Mouse (Mus musculus): ENCODE measurements around the gene Dand5. TPM values are rescaled to one million over a fixed set of nuclear protein-coding genes. Genes with fewer than 3 reads are reported as not detected.

Dand5 gene
- polyA plus RNA-seq, 1 experiment from 2014 or later: 7.1 TPM

GRCm38 (mm10) chr8:84776569-84776968 is 46.1 kb downstream of the Dand5 start:
- Histone ChIP-seq H3K4me3 (no peak overlapping the region), H3K27ac (no peak overlapping the region), H3K4me2 (replicated peaks) (no peak overlapping the region), H3K9me3 (replicated peaks) (no peaks in the 10 kb centered on the region), H3K4me1 (peaks cover 49% of the 10 kb centered on the region), H3K9ac (no peak overlapping the region), H3K27me3 (peaks cover 99% of the 10 kb centered on the region), H3K36me3 (no peaks in the 10 kb centered on the region)
- WGBS: 17% methylated on average over 1 of the region's 1 CpGs
- no peak for ATAC-seq (ENCODE audit: low FRiP score)

GRCm38 (mm10) chr8:84775621-84776113 is 47.0 kb downstream of the Dand5 start:
- H3K9me3 ChIP-seq (replicated peaks): no peaks in the 10 kb centered on the region
- H3K4me2 ChIP-seq (replicated peaks): peak overlapping the region; percentile 46; the same call in 1 of the 2 replicates
- peaks cover 99% of the 10 kb centered on the region for H3K27me3 ChIP-seq
- peaks cover 50% of the 10 kb centered on the region for H3K4me1 ChIP-seq
- H3K4me3 ChIP-seq: no peak overlapping the region; the same call in 1 of the 2 replicates
- H3K27ac ChIP-seq: no peak overlapping the region
- no peaks in the 10 kb centered on the region for H3K36me3 ChIP-seq
- ATAC-seq (ENCODE audit: low FRiP score): no peak
- peak overlapping the region; percentile 38; the same call in 1 of the 2 replicates for H3K9ac ChIP-seq
- WGBS: 8% methylated on average over 7 of the region's 7 CpGs

GRCm38 (mm10) chr8:84775105-84775591 is 47.5 kb downstream of the Dand5 start:
- H3K4me3 ChIP-seq: no peak overlapping the region
- H3K4me1 ChIP-seq: peaks cover 51% of the 10 kb centered on the region
- no peak; the same call in 1 of the 2 replicates for ATAC-seq (ENCODE audit: low FRiP score)
- peak overlapping the region; percentile 46 for H3K4me2 ChIP-seq (replicated peaks)
- peak overlapping the region; percentile 38 for H3K9ac ChIP-seq
- H3K27me3 ChIP-seq: peaks cover 99% of the 10 kb centered on the region
- H3K27ac ChIP-seq: no peak overlapping the region; the same call in 1 of the 2 replicates
- H3K36me3 ChIP-seq: no peaks in the 10 kb centered on the region
- no peaks in the 10 kb centered on the region for H3K9me3 ChIP-seq (replicated peaks)
- WGBS: 3% methylated on average over 13 of the region's 13 CpGs

- Histone ChIP-seq H3K27ac (no peak overlapping the region), H3K36me3 (no peaks in the 10 kb centered on the region), H3K4me3 (no peak overlapping the region), H3K9ac (no peak overlapping the region), H3K27me3 (peaks cover 99% of the 10 kb centered on the region), H3K4me1 (peaks cover 44% of the 10 kb centered on the region), H3K9me3 (replicated peaks) (no peaks in the 10 kb centered on the region), H3K4me2 (replicated peaks) (peak overlapping the region; percentile 46)
- WGBS: 2% methylated on average over 10 of the region's 10 CpGs
- 0 out of 2 replicates have a peak, but pooled peaks have one; percentile 36 for ATAC-seq (ENCODE audit: low FRiP score)
These were observed 48.1 kb downstream of the Dand5 start for GRCm38 (mm10) chr8:84774473-84774911.

GRCm38 (mm10) chr8:84773833-84774232 is 48.8 kb downstream of the Dand5 start:
- Histone ChIP-seq H3K4me1 (peaks cover 43% of the 10 kb centered on the region), H3K27ac (no peak overlapping the region), H3K4me2 (replicated peaks) (peak overlapping the region; percentile 46), H3K27me3 (peaks cover 99% of the 10 kb centered on the region), H3K36me3 (no peaks in the 10 kb centered on the region), H3K9ac (peak overlapping the region; percentile 36; the same call in 1 of the 2 replicates), H3K9me3 (replicated peaks) (no peaks in the 10 kb centered on the region), H3K4me3 (peak overlapping the region; percentile 15; the same call in 1 of the 2 replicates)
- 0% methylated on average over 12 of the region's 19 CpGs for WGBS
- ATAC-seq (ENCODE audit: low FRiP score): peak; percentile 66

- no peaks in the 10 kb centered on the region for H3K9me3 ChIP-seq (replicated peaks)
- H3K27ac ChIP-seq: no peak overlapping the region
- 0 out of 2 replicates have a peak overlapping the region, but pooled peaks have one; percentile 15 for H3K4me3 ChIP-seq
- 2% methylated on average over 9 of the region's 9 CpGs for WGBS
- peaks cover 3% of the 10 kb centered on the region; the same call in 1 of the 2 replicates for H3K36me3 ChIP-seq
- peaks cover 43% of the 10 kb centered on the region for H3K4me1 ChIP-seq
- no peak for ATAC-seq (ENCODE audit: low FRiP score)
- no peak overlapping the region for H3K9ac ChIP-seq
- H3K27me3 ChIP-seq: peaks cover 99% of the 10 kb centered on the region
- H3K4me2 ChIP-seq (replicated peaks): peak overlapping the region; percentile 46
These were observed 49.3 kb downstream of the Dand5 start for GRCm38 (mm10) chr8:84773304-84773703.

- H3K36me3 ChIP-seq: peaks cover 6% of the 10 kb centered on the region; the same call in 1 of the 2 replicates
- ATAC-seq (ENCODE audit: low FRiP score): no peak
- peaks cover 43% of the 10 kb centered on the region for H3K4me1 ChIP-seq
- WGBS: 5% methylated on average over 2 of the region's 3 CpGs
- H3K27ac ChIP-seq: no peak overlapping the region
- no peak overlapping the region for H3K9ac ChIP-seq
- no peaks in the 10 kb centered on the region for H3K9me3 ChIP-seq (replicated peaks)
- H3K4me2 ChIP-seq (replicated peaks): no peak overlapping the region
- no peak overlapping the region for H3K4me3 ChIP-seq
- peaks cover 99% of the 10 kb centered on the region for H3K27me3 ChIP-seq
These were observed 50.0 kb downstream of the Dand5 start for GRCm38 (mm10) chr8:84772628-84773027.

GRCm38 (mm10) chr8:84771941-84772378 is 50.7 kb downstream of the Dand5 start:
- Histone ChIP-seq H3K4me3 (no peak overlapping the region), H3K4me1 (peaks cover 43% of the 10 kb centered on the region), H3K27ac (no peak overlapping the region), H3K9me3 (replicated peaks) (no peaks in the 10 kb centered on the region), H3K4me2 (replicated peaks) (peak overlapping the region; percentile 24), H3K9ac (no peak overlapping the region), H3K27me3 (peaks cover 99% of the 10 kb centered on the region), H3K36me3 (peaks cover 9% of the 10 kb centered on the region; the same call in 1 of the 2 replicates)
- no peak for ATAC-seq (ENCODE audit: low FRiP score)
- 5% methylated on average over 34 of the region's 34 CpGs for WGBS

GRCm38 (mm10) chr8:84771000-84771687 is 51.5 kb downstream of the Dand5 start:
- Histone ChIP-seq H3K9me3 (replicated peaks) (no peaks in the 10 kb centered on the region), H3K4me2 (replicated peaks) (no peak overlapping the region), H3K4me3 (no peak overlapping the region), H3K27ac (no peak overlapping the region), H3K9ac (no peak overlapping the region), H3K27me3 (peaks cover 99% of the 10 kb centered on the region), H3K4me1 (peaks cover 51% of the 10 kb centered on the region), H3K36me3 (peaks cover 9% of the 10 kb centered on the region; the same call in 1 of the 2 replicates)
- WGBS: 24% methylated on average over 5 of the region's 5 CpGs
- no peak for ATAC-seq (ENCODE audit: low FRiP score)

GRCm38 (mm10) chr8:84770100-84770953 is 52.3 kb downstream of the Dand5 start:
- Histone ChIP-seq H3K9ac (no peak overlapping the region), H3K27me3 (peaks cover 99% of the 10 kb centered on the region), H3K4me1 (peaks cover 52% of the 10 kb centered on the region), H3K4me2 (replicated peaks) (no peak overlapping the region), H3K36me3 (peaks cover 9% of the 10 kb centered on the region; the same call in 1 of the 2 replicates), H3K9me3 (replicated peaks) (no peaks in the 10 kb centered on the region), H3K27ac (no peak overlapping the region), H3K4me3 (no peak overlapping the region)
- 26% methylated on average over 12 of the region's 12 CpGs for WGBS
- ATAC-seq (ENCODE audit: low FRiP score): no peak

- 82% methylated on average over 8 of the region's 8 CpGs for WGBS
- no peak for ATAC-seq (ENCODE audit: low FRiP score)
- peaks cover 50% of the 10 kb centered on the region for H3K4me1 ChIP-seq
- peaks cover 9% of the 10 kb centered on the region; the same call in 1 of the 2 replicates for H3K36me3 ChIP-seq
- H3K4me2 ChIP-seq (replicated peaks): no peak overlapping the region
- H3K9ac ChIP-seq: no peak overlapping the region
- H3K27me3 ChIP-seq: peaks cover 99% of the 10 kb centered on the region
- no peaks in the 10 kb centered on the region for H3K9me3 ChIP-seq (replicated peaks)
- no peak overlapping the region for H3K27ac ChIP-seq
- no peak overlapping the region for H3K4me3 ChIP-seq
These were observed 53.3 kb downstream of the Dand5 start for GRCm38 (mm10) chr8:84769324-84769723.

Measured in hindbrain, embryonic 12.5 days (tissue).